Mouse (Mus musculus): ENCODE results near the gene Tnfsf10.

Tnfsf10 gene

DNA sequence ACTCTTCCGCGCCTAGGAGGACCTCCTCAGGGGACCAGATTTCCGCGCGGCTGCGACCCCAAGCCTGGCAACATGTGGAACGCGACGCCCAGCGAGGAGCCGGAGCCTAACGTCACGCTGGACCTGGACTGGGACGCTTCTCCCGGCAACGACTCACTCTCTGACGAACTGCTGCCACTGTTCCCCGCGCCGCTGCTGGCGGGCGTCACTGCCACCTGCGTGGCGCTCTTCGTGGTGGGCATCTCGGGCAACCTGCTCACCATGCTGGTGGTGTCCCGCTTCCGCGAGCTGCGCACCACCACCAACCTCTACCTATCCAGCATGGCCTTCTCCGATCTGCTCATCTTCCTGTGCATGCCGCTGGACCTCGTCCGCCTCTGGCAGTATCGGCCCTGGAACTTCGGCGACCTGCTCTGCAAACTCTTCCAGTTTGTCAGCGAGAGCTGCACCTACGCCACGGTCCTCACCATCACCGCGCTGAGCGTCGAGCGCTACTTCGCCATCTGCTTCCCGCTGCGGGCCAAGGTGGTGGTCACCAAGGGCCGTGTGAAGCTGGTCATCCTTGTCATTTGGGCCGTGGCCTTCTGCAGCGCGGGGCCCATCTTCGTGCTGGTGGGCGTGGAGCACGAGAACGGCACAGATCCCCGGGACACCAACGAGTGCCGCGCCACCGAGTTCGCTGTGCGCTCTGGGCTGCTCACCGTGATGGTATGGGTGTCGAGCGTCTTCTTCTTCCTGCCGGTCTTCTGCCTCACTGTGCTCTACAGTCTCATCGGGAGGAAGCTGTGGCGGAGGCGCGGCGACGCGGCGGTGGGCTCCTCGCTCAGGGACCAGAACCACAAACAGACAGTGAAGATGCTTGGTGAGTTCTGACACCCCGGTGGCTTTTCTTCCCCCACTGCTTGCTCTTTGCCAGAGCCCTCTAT is 55.2 kb downstream of the Tnfsf10 start:
- DNase-seq (ENCODE audit: low spot score), result no peak

DNA sequence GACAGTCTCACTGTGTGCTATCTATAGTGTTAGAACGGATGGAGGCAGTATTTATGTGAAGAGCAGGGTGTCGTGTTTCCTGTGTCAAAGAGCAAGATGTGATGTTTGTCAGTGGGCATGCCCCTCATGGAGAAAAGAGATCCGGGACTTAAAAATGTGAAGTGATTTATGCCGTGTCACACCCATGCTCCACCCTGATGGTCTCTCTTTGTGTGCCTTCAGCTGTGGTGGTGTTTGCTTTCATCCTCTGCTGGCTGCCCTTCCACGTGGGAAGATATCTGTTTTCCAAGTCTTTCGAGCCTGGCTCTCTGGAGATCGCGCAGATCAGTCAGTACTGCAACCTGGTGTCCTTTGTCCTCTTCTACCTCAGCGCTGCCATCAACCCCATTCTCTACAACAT is 57.6 kb downstream of the Tnfsf10 start:
- no peak for DNase-seq (ENCODE audit: low spot score)

- DNase-seq (ENCODE audit: low spot score), result no peak
Observed at GRCm38 (mm10) chr3:27377935-27378334, 61.1 kb downstream of the Tnfsf10 start.

DNA sequence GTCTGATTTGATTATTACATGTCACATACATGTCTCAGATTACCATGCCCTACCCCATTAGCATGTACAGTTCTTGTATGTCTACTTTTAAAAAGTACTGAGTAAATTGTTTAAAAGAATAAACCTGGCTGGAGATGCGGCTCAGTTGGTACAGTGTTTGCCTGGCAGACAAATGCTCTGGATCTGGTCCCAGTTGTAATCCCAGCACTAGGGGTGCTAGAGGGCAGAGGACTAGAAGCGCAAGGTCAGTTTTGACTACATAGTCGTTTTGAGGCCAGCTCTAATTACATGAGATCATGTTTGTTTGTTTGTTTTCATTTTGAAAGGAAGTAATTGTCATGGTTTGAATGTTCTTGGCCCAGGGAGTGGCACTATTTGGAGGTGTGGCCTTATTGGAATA is 68.0 kb downstream of the Tnfsf10 start:
- DNase-seq (ENCODE audit: low spot score), result no peak

DNA sequence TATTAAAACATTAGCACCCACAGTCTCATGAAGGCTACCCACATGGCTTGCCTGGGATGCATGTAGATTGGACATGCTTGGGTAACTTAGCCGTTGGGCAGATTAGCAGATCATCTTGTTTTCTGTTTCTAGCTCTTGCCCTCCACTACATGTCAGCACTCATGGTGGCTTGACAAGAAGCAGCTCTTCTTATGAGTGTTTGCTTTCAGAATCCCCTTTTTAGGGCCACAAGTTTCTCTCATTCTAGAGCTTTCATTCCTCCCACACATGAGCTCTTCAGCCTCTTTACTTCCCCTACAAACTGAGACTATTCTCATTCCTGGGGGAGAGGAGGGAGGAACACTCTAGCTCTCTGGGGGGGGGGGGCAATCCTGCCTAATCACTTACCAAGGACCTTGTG is 73.1 kb downstream of the Tnfsf10 start:
- DNase-seq (ENCODE audit: low spot score), result no peak

Measured in ovary, postnatal 14 days (tissue).